Mouse (Mus musculus) bone marrow, adult 2 months (tissue): ENCODE data around the gene Tmem200b.

Experiments used
- CTCF ChIP-seq: fragments of 200-500 bp; IDR thresholded peaks from 2 replicates; pipeline ENCODE4 v1.5.1; 2011; ENCODE audit warnings: low read length, control low read depth; ENCODE audit not compliant: control insufficient read depth, insufficient read depth
- POLR2A ChIP-seq: fragments of 200-500 bp; IDR thresholded peaks from 2 replicates; pipeline ENCODE4 v1.6.1; 2011; ENCODE audit warnings: low read depth, mild to moderate bottlenecking, control low read depth, low read length, borderline replicate concordance; ENCODE audit not compliant: control insufficient read depth

DNA sequence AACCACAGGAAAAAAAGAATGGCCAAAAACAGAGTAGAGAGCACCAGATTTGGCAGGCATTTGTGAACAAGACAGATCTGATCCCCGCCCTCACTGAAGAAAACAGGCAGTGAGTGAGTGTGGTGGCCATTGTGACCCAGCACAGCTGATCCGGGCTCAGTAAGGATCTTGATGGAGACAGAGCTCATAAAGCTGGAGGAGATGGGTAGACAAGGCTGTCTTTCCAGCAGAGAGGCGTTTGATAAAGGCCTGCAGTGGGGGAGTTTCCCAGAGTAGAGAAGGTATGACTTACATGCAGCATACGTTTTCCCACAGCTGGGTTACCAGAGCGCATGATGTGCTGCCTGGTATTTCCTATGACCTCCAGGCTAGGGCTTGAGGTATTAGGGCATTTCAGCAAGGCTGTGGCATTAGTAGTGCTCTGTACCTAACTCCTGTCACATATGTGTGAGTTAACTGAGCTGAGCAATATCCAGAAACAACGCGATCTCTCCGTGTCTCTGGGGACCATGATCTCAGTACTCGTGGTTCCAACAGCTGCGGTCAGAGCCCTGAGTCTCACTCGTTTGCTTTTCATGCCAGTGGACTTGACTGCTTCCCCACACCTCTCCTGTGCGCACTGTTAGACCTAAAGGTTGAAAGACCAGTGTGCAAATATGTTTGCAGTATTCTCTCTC lies 22.9 kb upstream of the Tmem200b start:
- TF ChIP-seq POLR2A: no peak
- TF ChIP-seq CTCF: no peak
